Mouse (Mus musculus) left cerebral cortex, postnatal 14 days (tissue): ENCODE measurements at regions not wholly inside any gene's neighbourhood (a gene's known extent, or its start where the extent isn't known, plus 50 kb on each side); places are given as distances from the start of the nearest gene placed in this dataset.

Source experiments
- DNase-seq, 2 experiments: peaks; one replicate each; pipeline ENCODE4 v3.0.0; 2021 to 2022; ENCODE audit warnings: low spot score in 2 of 2, mixed read lengths in 1 of 2
- intact Hi-C: fragments of 180-260 bp; cut with DNase I; formaldehyde crosslinking; loops from one replicate; pipeline ENCODE4 v1.15.1; 2025

DNA sequence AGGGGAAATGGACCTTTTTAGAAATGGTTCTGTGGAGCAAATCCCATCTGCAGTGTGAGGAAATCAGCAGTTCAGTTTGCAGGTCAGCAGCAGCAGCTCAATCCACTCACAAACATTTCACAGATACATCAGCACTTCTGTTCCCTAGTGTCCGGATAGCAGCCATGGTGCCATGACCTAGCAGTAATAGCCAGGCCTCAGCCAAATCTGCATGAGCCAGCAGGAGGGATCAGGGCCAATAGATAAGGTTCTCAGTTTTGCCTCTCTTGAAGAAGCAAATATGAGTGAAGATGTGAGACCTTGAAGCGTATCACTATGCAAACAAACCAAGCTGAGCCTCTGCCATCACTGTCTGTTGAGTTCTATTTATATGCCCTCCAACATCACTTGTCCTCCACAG is 380.7 kb upstream of the Chrm3 start:
- intact Hi-C loops: no loop called here
- DNase-seq: no peak

DNA sequence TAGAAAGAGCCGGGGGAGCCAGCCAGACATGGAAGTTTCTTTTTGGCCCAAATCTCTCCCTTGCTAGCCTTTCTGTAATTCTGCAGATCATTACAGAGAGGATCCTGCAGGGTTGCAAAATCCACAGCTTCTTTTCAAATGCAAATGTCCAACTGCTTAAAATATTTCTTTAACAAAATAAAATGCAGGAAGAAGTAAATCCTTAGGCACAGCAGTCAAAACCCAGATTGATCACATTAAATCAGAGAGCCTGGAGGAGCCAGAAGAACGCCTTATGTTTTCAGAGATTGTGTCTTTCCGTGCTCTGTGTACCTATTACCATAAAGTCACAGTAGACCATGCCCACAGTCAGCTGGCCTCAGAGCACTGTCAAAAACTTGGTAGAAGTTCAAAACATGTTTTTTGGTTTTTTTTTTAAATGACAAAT is 365.1 kb upstream of the Chrm3 start:
- intact Hi-C loops: no loop called here
- DNase-seq: no peak

GRCm38 (mm10) chr13:10725335-10725734 is 364.7 kb upstream of the Chrm3 start:
- DNase-seq: no peak
- intact Hi-C loops: no loop called here

GRCm38 (mm10) chr13:10720639-10721038 is 360.0 kb upstream of the Chrm3 start:
- intact Hi-C loops: no loop called here
- DNase-seq: peak; percentile 15 to 24

GRCm38 (mm10) chr13:10711451-10711850 is 350.8 kb upstream of the Chrm3 start:
- intact Hi-C loops: no loop called here

DNA sequence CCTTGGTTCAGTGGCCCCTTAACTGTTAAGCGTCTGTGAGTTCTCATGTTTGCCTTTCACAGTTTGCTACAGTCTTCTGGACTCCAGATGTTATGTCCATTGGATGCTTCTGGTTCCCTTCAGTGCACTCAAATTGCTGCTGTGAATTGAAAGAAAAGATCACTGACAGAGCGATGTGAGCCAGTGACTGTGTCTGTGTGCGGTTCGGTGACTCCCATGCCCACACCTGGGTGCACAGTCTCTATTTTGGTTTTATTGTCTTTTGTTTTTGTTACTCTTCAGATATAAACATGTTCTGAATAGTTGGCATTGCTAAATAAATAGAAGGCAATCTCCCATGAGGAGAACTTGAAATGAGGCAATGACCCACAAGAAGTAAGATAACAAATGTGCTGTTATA is 350.3 kb upstream of the Chrm3 start:
- intact Hi-C loops: no loop called here
- no peak for DNase-seq

More at GRCm38 (mm10) chr13:10711451-10711850, 350.8 kb upstream of the Chrm3 start:
- peak in 1 of 2 experiments; percentile 21 for DNase-seq

DNA sequence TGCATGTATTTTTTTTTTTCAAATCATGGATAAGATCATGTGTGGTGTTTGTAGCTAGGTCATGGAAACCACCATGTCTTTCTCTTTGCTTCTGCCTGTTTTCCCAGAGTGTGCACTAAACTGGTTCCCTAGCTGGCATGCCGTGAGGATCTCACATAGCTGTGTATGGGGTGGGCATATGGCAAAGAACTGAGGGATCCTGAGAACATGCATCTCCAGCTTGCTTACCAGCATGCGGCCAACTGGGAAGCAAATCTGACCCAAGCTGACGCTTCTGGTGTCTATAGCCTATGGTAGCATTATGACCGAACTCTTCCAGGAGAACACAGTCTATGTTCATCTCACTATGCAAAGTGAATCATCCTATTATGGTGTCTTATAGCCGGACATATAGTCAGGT is 336.5 kb upstream of the Chrm3 start:
- no peak for DNase-seq
- intact Hi-C loops: no loop called here

- DNase-seq: no peak
- intact Hi-C loops: no loop called here
Observed at GRCm38 (mm10) chr13:10696181-10696977, 335.7 kb upstream of the Chrm3 start.

DNA sequence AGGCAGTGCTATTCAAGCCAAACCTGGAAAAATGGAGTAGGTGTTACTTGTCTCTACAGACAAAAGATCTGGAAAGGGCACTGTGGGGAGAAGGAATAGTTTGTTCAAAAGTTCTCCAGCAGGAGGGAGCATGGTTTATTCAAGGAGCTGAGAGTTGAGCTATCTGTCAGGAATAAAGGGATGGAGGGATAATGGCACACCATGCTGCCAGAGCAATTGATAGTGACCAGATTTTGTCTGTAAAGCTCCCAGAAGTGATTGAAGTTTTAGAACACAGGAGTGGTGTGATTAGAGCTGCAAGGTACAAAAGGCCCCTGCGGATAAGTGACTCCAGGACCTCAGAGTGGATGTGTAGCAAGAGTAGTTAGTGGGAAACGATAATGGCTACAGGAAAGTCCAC is 330.7 kb upstream of the Chrm3 start:
- intact Hi-C loops: no loop called here
- DNase-seq: no peak

DNA sequence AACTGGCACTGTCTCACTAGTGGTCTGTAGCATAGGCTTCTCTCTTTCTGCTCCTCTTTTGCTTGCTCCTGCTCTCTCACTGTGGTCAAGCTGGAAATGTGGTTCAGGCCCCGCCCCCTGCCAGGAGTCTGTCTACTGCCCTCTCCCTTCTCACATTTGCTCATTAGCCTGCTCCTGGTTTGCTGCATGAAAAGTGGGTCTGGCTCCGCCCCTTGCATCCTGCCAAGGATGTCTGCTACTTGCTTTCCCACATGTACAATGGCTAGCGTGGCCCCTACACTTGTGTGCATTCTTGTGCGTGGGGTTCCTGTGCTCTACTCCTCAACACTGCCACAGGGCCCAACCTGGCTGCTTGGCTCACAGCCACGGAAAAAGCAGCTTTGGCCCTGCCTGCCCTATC is 326.7 kb upstream of the Chrm3 start:
- DNase-seq: no peak
- intact Hi-C loops: no loop called here

DNA sequence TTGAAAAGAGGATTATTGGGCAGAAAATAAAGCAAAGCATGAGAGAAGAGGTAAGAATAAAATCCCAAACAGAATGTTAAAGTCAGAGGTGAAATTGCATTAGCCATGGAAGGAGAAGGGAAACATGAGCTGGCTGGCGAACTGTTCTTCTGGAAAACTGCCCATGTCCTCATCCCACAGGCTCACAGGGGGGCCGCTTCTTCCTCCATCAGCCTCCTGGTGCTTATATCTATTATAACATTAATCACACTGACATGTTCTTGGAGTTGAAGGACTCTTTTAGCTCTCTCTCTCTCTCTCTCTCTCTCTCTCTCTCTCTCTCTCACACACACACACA is 293.4 kb upstream of the Chrm3 start:
- DNase-seq: no peak
- intact Hi-C loops: no loop called here

GRCm38 (mm10) chr13:10653376-10654085 is 292.9 kb upstream of the Chrm3 start:
- intact Hi-C loops: no loop called here
- peak; percentile 14 to 57 for DNase-seq

GRCm38 (mm10) chr13:10636859-10637258 is 276.2 kb upstream of the Chrm3 start:
- DNase-seq: peak; percentile 48 to 50
- intact Hi-C loops: no loop called here

DNA sequence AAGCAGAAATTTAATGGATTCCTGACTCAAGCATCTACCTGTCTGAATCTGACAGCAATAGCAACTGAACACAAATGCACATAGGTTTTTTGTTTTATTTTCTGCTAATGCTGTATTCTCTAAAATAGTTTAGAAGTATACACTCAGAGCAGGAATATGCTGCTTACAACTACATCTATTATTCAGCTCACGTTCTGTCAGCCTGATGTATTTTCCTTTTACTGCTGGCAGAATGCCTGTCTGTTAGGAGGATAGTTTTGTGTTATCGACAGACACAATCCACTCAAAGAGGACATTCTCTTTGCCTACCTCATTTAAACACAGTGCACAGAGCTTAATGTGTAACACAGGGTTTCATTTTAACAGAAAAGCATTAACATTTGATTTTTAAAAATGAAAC is 269.8 kb upstream of the Chrm3 start:
- intact Hi-C loops: no loop called here
- DNase-seq: no peak

- intact Hi-C loops: no loop called here
- no peak for DNase-seq
Observed at GRCm38 (mm10) chr13:10619661-10620060, 259.0 kb upstream of the Chrm3 start.

DNA sequence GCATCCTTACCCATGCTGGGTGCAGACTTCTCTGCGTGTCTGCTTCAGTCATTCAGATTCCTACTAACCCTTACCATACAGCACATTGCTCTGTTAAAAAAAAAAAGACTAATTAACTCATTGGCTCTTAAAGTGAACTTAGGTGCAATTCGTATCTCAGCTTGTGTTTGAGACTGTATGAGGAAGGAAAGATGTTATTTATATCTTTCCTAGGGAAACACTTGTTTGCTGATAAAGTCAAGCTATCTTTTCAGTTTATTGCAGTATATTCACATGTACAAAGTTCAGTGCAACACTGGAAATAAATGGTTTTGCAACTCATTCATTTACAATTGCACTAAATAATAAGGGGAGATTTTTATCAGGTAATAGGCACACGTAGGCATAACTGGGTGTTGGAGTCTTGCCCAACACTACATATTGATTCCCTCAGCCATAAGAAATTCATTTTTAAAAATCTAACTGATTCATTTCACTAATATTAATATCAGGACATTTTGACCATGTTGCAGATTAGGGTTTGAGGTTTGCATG is 257.8 kb upstream of the Chrm3 start:
- DNase-seq: no peak
- intact Hi-C loops: no loop called here

DNA sequence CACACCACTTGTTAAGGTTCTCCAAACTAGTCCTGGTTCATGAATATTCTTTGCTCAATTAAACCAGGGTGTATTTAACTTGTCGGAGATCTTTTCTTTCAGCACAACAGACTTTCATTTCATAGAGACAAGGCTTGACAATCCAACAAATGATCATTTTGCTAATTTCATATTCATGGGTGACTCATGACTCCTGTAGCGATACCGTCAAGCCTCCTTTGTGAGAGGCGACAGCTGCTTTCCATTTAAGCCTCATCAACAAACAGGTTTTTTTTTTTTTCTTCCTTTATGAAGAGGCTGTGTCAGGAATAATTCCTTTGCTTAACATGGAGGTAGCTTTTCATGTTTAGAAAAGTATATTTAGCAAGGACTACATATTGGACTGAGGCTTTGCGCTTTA is 214.3 kb upstream of the Chrm3 start:
- peak; percentile 12 to 20 for DNase-seq
- intact Hi-C loops: no loop called here

- DNase-seq: no peak
- intact Hi-C loops: no loop called here
Observed at GRCm38 (mm10) chr13:10566825-10567224, 206.2 kb upstream of the Chrm3 start.

DNA sequence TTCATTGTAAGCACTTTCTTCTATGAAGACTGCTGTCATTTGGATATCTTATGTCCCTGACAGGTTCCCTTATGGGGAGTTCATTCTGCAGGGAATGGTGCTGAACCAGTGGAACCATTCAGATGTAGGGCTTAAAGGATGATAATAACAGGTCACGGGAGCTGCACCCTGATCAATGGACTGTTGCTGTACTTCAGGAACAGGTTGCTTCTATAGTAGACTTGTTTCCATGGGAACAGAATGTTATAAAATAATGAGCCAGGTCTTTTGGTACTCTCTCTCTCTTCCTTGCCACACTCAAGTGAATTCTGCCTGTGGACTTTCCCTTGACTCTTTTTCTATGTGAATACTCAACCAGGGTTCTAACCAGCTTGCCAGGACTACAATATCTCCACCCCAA is 196.9 kb upstream of the Chrm3 start:
- no peak for DNase-seq
- intact Hi-C loops: no loop called here

DNA sequence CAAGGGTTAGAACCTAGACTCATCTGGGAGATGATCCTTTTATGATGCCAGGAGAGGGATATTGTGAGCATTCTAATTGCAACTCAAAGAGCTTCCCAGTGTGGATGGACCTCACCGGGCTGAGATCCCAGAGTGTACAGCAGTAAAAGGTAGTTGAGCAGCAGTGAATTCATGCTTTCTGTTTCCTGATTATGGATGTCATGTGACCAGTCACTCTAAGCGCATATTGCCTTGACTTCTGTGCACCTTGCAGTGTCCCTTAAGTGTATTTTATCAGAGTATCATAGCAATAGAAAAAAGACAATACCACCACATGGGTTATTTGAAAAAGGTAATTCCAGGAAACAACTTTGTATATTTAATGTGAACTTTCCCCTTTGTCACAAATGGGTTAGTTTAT is 193.9 kb upstream of the Chrm3 start:
- no peak for DNase-seq
- intact Hi-C loops: no loop called here

DNA sequence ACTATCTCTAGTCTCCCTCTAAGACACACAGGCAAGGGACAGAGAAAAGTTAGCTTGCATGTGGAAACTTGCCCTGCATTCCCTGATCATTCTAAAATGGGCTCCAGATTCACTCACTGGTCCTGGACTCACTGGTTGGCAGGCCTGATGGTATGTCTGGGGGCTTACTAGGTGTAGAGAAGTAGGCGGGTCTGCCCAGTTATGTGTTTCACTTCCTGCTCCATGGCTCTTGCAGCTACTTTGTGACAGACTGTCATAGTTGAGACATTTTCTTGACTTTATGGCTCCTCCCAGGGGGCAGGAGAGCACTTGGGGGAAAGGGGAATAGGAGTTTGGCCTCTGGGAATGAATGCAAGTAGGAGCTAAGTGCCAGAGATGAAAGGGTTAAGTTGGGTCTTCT is 182.1 kb upstream of the Chrm3 start:
- intact Hi-C loops: no loop called here
- no peak for DNase-seq
